Mouse (Mus musculus): ENCODE data around the gene Sco1. TPM values are rescaled to one million over a fixed set of nuclear protein-coding genes. Genes with fewer than 3 reads are reported as not detected.

Sco1 gene
- polyA plus RNA-seq, 1 experiment = 5.0 TPM

DNA sequence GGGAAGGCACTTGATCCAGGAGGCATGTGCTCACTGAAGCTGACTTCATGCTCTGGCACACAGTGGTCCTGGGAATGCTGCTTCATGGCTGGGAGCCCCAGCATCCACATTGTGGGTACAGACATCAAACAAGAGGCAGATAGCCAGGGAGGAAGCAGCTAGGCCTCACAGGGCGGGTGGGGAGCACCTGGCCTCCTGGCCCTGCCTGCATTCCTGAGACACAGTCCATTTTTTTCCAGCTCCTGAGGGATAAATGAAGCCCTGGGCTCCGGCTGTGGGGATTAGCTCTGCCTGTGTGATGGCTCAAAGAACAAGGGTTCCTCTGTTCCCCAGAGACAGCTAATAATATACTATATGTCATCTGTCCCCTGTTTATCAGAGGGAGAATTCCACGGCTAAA is 22.6 kb downstream of the Sco1 start:
- no peak overlapping the region for H3K27ac ChIP-seq (ENCODE audit: control insufficient read depth, insufficient read depth, low read depth, low read length, poor library complexity)
- WGBS = 78% methylated on average over 3 of the region's 3 CpGs
- TF ChIP-seq POLR2A (IDR thresholded peaks at IDR 0.05; ENCODE audit: borderline replicate concordance, control insufficient read depth, low read depth, low read length) (no peak), CTCF (IDR thresholded peaks at IDR 0.05; ENCODE audit: control insufficient read depth, insufficient read depth, low read length) (no peak)
- no peaks in the 10 kb centered on the region; the same call in 1 of the 2 replicates for H3K4me1 ChIP-seq (ENCODE audit: control insufficient read depth, insufficient read depth, low read length)
- H3K4me3 ChIP-seq (replicated peaks; ENCODE audit: control insufficient read depth, low read depth, low read length) = no peak overlapping the region

DNA sequence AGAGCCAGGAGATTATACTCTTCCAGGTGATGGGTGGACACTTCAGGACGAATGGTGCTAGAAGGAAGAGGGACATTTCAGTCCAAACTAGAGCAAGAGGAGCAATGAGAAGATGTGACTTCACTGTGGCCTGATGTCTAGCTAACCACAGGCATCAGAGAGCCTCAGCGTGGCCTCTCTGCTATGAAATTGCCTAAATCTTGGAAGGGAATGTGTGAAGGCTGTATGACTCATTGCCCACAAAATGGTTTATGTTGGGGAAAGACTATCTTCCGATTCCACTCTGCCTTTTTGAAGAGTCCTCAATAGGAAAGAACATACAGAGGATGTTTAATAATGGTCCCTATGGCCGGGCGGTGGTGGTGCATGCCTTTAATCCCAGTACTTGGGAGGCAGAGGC is 24.3 kb downstream of the Sco1 start:
- no peaks in the 10 kb centered on the region; the same call in 1 of the 2 replicates for H3K4me1 ChIP-seq (ENCODE audit: control insufficient read depth, insufficient read depth, low read length)
- no peak overlapping the region for H3K27ac ChIP-seq (ENCODE audit: control insufficient read depth, insufficient read depth, low read depth, low read length, poor library complexity)
- TF ChIP-seq CTCF (IDR thresholded peaks at IDR 0.05; ENCODE audit: control insufficient read depth, insufficient read depth, low read length) (no peak), POLR2A (IDR thresholded peaks at IDR 0.05; ENCODE audit: borderline replicate concordance, control insufficient read depth, low read depth, low read length) (no peak)
- WGBS = 66% methylated on average over 5 of the region's 5 CpGs
- no peak overlapping the region for H3K4me3 ChIP-seq (replicated peaks; ENCODE audit: control insufficient read depth, low read depth, low read length)

DNA sequence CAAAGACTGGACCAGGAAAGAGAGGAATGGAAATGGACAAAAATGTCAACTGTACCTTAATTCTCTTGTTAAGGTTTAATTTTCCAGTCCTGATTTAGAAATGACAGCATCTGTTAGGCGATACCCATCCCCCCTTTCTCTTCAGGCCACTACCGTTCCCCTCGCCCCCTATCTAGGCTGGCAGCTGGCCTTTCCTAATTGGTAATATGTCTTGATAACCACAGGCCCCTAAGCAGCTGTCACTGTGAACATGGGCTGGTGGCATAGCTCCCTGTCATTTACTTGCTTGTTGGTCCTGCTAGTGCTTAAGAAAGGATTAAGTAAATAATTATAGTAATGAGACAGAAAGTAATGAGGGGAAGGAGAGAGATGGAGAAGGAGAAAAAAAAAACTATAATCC is 25.0 kb downstream of the Sco1 start:
- 42% methylated on average over 3 of the region's 3 CpGs for WGBS
- Histone ChIP-seq H3K27ac (ENCODE audit: control insufficient read depth, insufficient read depth, low read depth, low read length, poor library complexity) (no peak overlapping the region), H3K4me3 (replicated peaks; ENCODE audit: control insufficient read depth, low read depth, low read length) (no peak overlapping the region), H3K4me1 (ENCODE audit: control insufficient read depth, insufficient read depth, low read length) (no peaks in the 10 kb centered on the region; the same call in 1 of the 2 replicates)
- TF ChIP-seq CTCF (IDR thresholded peaks at IDR 0.05; ENCODE audit: control insufficient read depth, insufficient read depth, low read length) = no peak
- no peak for TF ChIP-seq POLR2A (IDR thresholded peaks at IDR 0.05; ENCODE audit: borderline replicate concordance, control insufficient read depth, low read depth, low read length)

DNA sequence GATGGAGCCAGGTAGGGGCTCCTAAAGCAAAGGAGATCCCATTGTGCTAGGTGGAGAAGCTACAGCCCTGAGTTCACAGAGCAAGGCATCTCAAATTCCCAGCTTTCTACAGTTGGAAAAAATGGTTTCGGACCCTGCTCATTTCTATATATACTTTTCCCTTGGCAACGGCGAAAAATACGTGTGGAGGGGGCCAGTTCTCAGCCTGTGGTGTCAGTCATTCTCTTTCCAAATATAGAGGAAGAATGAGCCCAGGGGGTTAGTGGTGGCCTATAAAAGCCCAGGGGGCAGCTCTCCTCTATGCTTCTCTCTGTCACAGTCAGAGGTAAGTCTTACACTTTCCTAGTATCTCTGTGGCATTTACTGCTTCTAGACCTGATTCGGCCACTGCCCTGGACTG is 25.5 kb downstream of the Sco1 start, which contains the start of gene Myh3:
Gene Myh3, plus strand, starts transcription at position 301 of the 400 bp plus-strand sequence.
- WGBS = 75% methylated on average over 5 of the region's 5 CpGs
- Histone ChIP-seq H3K27ac (ENCODE audit: control insufficient read depth, insufficient read depth, low read depth, low read length, poor library complexity) (no peak within 1 kb of the TSS), H3K4me1 (ENCODE audit: control insufficient read depth, insufficient read depth, low read length) (no peaks in the 10 kb centered on the region), H3K4me3 (replicated peaks; ENCODE audit: control insufficient read depth, low read depth, low read length) (no peak within 1 kb of the TSS)
- TF ChIP-seq POLR2A (IDR thresholded peaks at IDR 0.05; ENCODE audit: borderline replicate concordance, control insufficient read depth, low read depth, low read length) (no peak), CTCF (IDR thresholded peaks at IDR 0.05; ENCODE audit: control insufficient read depth, insufficient read depth, low read length) (no peak)

DNA sequence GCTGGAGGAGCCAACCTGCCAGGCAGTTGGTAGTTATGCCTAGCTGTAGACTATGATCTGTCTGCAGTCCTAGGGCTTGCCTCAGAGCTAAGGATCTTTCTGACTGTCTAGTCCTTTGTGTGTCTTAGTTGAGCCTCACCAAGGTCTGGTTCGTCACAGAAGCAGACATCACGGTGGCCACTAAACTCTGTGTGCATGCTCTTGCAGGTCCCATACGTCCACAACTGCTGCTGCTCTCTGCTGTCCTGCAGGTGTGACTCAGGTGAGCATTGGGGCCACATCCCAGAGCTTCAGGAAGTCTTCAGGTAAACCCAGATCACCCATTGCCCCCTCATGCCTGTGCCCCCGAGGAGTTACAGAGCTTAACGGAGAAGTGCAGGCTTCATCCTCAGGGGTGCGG is 26.4 kb downstream of the Sco1 start:
- no peak for TF ChIP-seq POLR2A (IDR thresholded peaks at IDR 0.05; ENCODE audit: borderline replicate concordance, control insufficient read depth, low read depth, low read length)
- no peak for TF ChIP-seq CTCF (IDR thresholded peaks at IDR 0.05; ENCODE audit: control insufficient read depth, insufficient read depth, low read length)
- Histone ChIP-seq H3K4me1 (ENCODE audit: control insufficient read depth, insufficient read depth, low read length) (no peaks in the 10 kb centered on the region), H3K27ac (ENCODE audit: control insufficient read depth, insufficient read depth, low read depth, low read length, poor library complexity) (no peak overlapping the region), H3K4me3 (replicated peaks; ENCODE audit: control insufficient read depth, low read depth, low read length) (no peak overlapping the region)
- WGBS = 87% methylated on average over 6 of the region's 6 CpGs

DNA sequence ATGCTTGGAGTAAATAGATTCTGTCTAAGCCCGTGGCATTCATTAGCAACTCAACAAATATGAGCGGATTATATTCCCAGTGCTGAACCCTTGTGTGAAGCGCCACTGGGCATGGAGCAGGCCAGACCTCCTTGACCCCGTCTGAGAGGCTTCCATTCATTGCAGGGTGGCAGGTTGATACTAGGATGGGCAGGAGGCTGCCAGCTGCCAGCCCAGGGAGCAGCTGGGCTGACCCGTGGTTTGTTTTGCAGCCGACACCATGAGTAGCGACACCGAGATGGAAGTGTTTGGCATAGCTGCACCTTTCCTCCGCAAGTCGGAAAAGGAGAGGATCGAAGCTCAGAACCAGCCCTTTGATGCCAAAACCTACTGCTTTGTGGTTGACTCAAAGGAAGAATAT is 27.3 kb downstream of the Sco1 start:
- no peak for TF ChIP-seq CTCF (IDR thresholded peaks at IDR 0.05; ENCODE audit: control insufficient read depth, insufficient read depth, low read length)
- TF ChIP-seq POLR2A (IDR thresholded peaks at IDR 0.05; ENCODE audit: borderline replicate concordance, control insufficient read depth, low read depth, low read length) = no peak
- 77% methylated on average over 11 of the region's 11 CpGs for WGBS
- no peak overlapping the region for H3K27ac ChIP-seq (ENCODE audit: control insufficient read depth, insufficient read depth, low read depth, low read length, poor library complexity)

DNA sequence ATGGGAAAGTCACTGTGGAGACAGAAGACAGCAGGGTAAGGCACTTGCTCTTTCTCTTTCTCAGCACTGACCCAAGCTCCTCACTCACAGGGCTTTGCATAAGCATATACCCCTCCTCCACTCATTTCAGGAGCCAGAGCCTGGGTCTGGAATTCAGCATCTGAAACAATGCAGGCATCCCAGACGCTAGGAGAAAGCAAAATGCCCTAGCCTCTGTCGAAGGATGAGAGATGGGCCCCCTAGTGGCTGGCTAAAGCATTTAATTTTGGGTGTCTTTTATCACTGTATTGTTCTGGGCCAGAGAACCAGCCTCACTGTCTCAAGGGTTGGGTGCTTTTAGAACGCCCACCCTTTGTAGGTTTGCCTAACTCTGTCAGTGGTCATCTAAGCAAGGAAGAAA is 27.7 kb downstream of the Sco1 start:
- TF ChIP-seq POLR2A (IDR thresholded peaks at IDR 0.05; ENCODE audit: borderline replicate concordance, control insufficient read depth, low read depth, low read length) (no peak), CTCF (IDR thresholded peaks at IDR 0.05; ENCODE audit: control insufficient read depth, insufficient read depth, low read length) (peak; percentile 51; the same call in 1 of the 2 replicates)
- 4% methylated on average over 3 of the region's 3 CpGs for WGBS
- H3K4me3 ChIP-seq (replicated peaks; ENCODE audit: control insufficient read depth, low read depth, low read length) = no peak overlapping the region
- no peaks in the 10 kb centered on the region for H3K4me1 ChIP-seq (ENCODE audit: control insufficient read depth, insufficient read depth, low read length)
- no peak overlapping the region for H3K27ac ChIP-seq (ENCODE audit: control insufficient read depth, insufficient read depth, low read depth, low read length, poor library complexity)

More for the DNA sequence above, 27.3 kb downstream of the Sco1 start:
- Histone ChIP-seq H3K4me1 (ENCODE audit: control insufficient read depth, insufficient read depth, low read length) (no peaks in the 10 kb centered on the region), H3K4me3 (replicated peaks; ENCODE audit: control insufficient read depth, low read depth, low read length) (no peak overlapping the region)

DNA sequence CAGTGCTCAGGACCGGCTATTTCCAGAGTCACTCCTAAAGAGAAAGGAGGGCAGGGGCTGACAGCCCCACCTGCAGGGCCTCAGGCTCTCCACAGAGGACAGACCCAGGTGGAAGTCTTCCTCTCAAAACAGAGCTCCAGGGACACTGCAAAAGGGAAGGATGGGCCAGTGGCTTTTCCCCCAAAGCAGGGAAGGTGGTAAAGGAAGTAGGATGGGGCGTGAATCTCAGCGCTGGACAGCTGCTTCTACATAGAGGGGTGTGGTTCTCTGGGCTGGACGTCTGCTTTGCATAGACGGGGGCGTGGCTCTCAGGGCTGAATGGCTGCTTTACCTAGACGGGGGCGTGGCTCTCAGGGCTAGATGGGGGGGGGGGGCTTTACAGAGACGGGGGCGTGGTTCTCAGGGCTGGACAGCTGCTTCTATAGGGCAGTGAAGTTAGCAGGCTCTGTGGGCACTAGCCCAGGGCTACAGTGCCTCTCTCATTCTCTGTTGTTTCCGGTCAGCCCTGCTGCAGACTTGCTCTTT is 28.7 kb downstream of the Sco1 start:
- H3K4me1 ChIP-seq (ENCODE audit: control insufficient read depth, insufficient read depth, low read length) = no peaks in the 10 kb centered on the region
- no peak overlapping the region for H3K27ac ChIP-seq (ENCODE audit: control insufficient read depth, insufficient read depth, low read depth, low read length, poor library complexity)
- H3K4me3 ChIP-seq (replicated peaks; ENCODE audit: control insufficient read depth, low read depth, low read length) = no peak overlapping the region
- WGBS = 4% methylated on average over 11 of the region's 11 CpGs
- TF ChIP-seq POLR2A (IDR thresholded peaks at IDR 0.05; ENCODE audit: borderline replicate concordance, control insufficient read depth, low read depth, low read length) (no peak), CTCF (IDR thresholded peaks at IDR 0.05; ENCODE audit: control insufficient read depth, insufficient read depth, low read length) (no peak)

DNA sequence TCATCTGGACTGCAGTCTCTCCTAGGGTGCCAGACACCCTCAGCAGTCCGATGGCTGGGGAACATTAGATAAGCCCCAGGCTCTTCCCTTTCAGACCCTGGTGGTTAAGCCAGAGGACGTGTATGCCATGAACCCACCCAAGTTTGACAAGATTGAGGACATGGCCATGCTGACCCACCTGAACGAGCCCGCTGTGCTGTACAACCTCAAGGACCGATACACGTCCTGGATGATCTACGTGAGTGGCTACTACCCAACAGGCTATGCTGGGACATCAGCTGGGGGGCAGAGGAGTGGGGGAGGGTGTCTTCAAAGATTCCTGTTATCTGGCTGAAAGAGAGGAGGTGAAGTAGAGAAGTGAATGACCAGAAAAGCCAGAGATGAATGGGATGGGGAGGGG is 29.7 kb downstream of the Sco1 start:
- Histone ChIP-seq H3K4me1 (ENCODE audit: control insufficient read depth, insufficient read depth, low read length) (no peaks in the 10 kb centered on the region), H3K27ac (ENCODE audit: control insufficient read depth, insufficient read depth, low read depth, low read length, poor library complexity) (no peak overlapping the region), H3K4me3 (replicated peaks; ENCODE audit: control insufficient read depth, low read depth, low read length) (no peak overlapping the region)
- WGBS = 67% methylated on average over 7 of the region's 7 CpGs
- TF ChIP-seq CTCF (IDR thresholded peaks at IDR 0.05; ENCODE audit: control insufficient read depth, insufficient read depth, low read length) = no peak
- no peak for TF ChIP-seq POLR2A (IDR thresholded peaks at IDR 0.05; ENCODE audit: borderline replicate concordance, control insufficient read depth, low read depth, low read length)
